Mouse (Mus musculus) embryonic facial prominence, embryonic 11.5 days (tissue): ENCODE results near the gene C2cd3. TPM values are rescaled to one million over a fixed set of nuclear protein-coding genes. Genes with fewer than 3 reads are reported as not detected.

ENCODE experiments used
- ATAC-seq: fragments of 200-750 bp; cut with Nextera tagmentation; replicated peaks from 2 replicates; pipeline ENCODE4 v1.8.0; 2017; ENCODE audit warnings: low read depth; ENCODE audit not compliant: insufficient number of reproducible peaks, low FRiP score, low TSS enrichment
- DNase-seq: peaks from one replicate; pipeline ENCODE4 v3.0.0-alpha.2; 2015; ENCODE audit warnings: low spot score
- H3K27ac ChIP-seq: fragments of 300-500 bp; sonication (generic); replicated peaks from 2 replicates; pipeline ENCODE4 v1.5.1; 2014; ENCODE audit warnings: mild to moderate bottlenecking, low read depth, low read length, control low read depth
- H3K27me3 ChIP-seq: fragments of 300-500 bp; sonication (generic); 2 replicates; pipeline ENCODE4 v1.6.1; 2014; ENCODE audit warnings: mild to moderate bottlenecking, low read length, moderate library complexity, mixed read lengths; ENCODE audit not compliant: control insufficient read depth, insufficient read depth
- H3K36me3 ChIP-seq: fragments of 300-500 bp; sonication (generic); replicated peaks from 2 replicates; pipeline ENCODE4 v1.6.1; 2014; ENCODE audit warnings: low read depth, mild to moderate bottlenecking, low read length, moderate library complexity, mixed read lengths; ENCODE audit not compliant: control insufficient read depth, insufficient read depth
- H3K4me1 ChIP-seq: fragments of 300-500 bp; sonication (generic); 2 replicates; pipeline ENCODE4 v1.6.1; 2014; ENCODE audit warnings: low read length, mixed read lengths; ENCODE audit not compliant: control insufficient read depth, insufficient read depth
- H3K4me2 ChIP-seq: fragments of 300-500 bp; sonication (generic); 2 replicates; pipeline ENCODE4 v1.6.1; 2014; ENCODE audit warnings: low read depth, mild to moderate bottlenecking, control low read depth, low read length, moderate library complexity
- H3K4me3 ChIP-seq: fragments of 300-500 bp; sonication (generic); 2 replicates; pipeline ENCODE4 v1.5.1; 2014; ENCODE audit warnings: low read depth, low read length, control low read depth
- H3K9ac ChIP-seq: fragments of 300-500 bp; sonication (generic); replicated peaks from 2 replicates; pipeline ENCODE4 v1.6.1; 2014; ENCODE audit warnings: mild to moderate bottlenecking, control low read depth, low read length
- H3K9me3 ChIP-seq: fragments of 300-500 bp; sonication (generic); replicated peaks from 2 replicates; pipeline ENCODE4 v1.6.1; 2016; ENCODE audit warnings: mild to moderate bottlenecking, low read length, inconsistent platforms, mixed read lengths; ENCODE audit not compliant: control insufficient read depth
- whole genome bisulfite sequencing: fragments of 180-500 bp; shearing (Covaris S2); extraction: QIAGEN DNeasy Blood & Tissue Kit; methylation state at CpG from one replicate; pipeline ENCODE4 v1.1.7; 2014; 5-methylcytosine and 5-hydroxymethylcytosine counted together
- polyA plus RNA-seq: library from polyadenylated mRNA; unstranded; fragments of >200 nt; fragmentation: Nextera tagmentation; extraction: Ambion mirVana; gene quantifications from 2 replicates; pipeline ENCODE4 v1.2.1, GENCODE M21; 2014

C2cd3 gene
- polyA plus RNA-seq, 1 experiment from 2014 or later = 32.4 TPM

GRCm38 (mm10) chr7:100495581-100496251, 123.7 kb downstream of the C2cd3 start:
- Histone ChIP-seq H3K27me3 (no peaks in the 10 kb centered on the region), H3K9ac (peak overlapping the region; percentile 29), H3K9me3 (no peaks in the 10 kb centered on the region), H3K4me3 (no peak overlapping the region), H3K4me1 (peaks cover 10% of the 10 kb centered on the region), H3K36me3 (peaks cover 3% of the 10 kb centered on the region; the same call in 1 of the 2 replicates), H3K4me2 (peak overlapping the region; percentile 38), H3K27ac (peak overlapping the region; percentile 78)
- ATAC-seq = peak; percentile 63
- 23% methylated on average over 11 of the region's 11 CpGs for WGBS
- DNase-seq = peak; percentile 77

GRCm38 (mm10) chr7:100496371-100496770, 124.3 kb downstream of the C2cd3 start:
- Histone ChIP-seq H3K4me2 (no peak overlapping the region; the same call in 1 of the 2 replicates), H3K27me3 (no peaks in the 10 kb centered on the region), H3K27ac (no peak overlapping the region), H3K4me3 (no peak overlapping the region), H3K4me1 (peaks cover 10% of the 10 kb centered on the region), H3K9me3 (no peaks in the 10 kb centered on the region), H3K9ac (no peak overlapping the region), H3K36me3 (peaks cover 3% of the 10 kb centered on the region; the same call in 1 of the 2 replicates)
- DNase-seq = no peak
- WGBS = 78% methylated on average over 6 of the region's 6 CpGs
- no peak for ATAC-seq

- Histone ChIP-seq H3K27ac (no peak overlapping the region), H3K9me3 (no peaks in the 10 kb centered on the region), H3K27me3 (no peaks in the 10 kb centered on the region), H3K9ac (no peak overlapping the region), H3K4me2 (no peak overlapping the region), H3K36me3 (peaks cover 3% of the 10 kb centered on the region; the same call in 1 of the 2 replicates), H3K4me3 (no peak overlapping the region), H3K4me1 (peaks cover 10% of the 10 kb centered on the region)
- WGBS = 95% methylated on average over 9 of the region's 9 CpGs
- no peak for ATAC-seq
- DNase-seq = no peak
Measured at GRCm38 (mm10) chr7:100496791-100497190, 124.8 kb downstream of the C2cd3 start.

GRCm38 (mm10) chr7:100497402-100497801, 125.4 kb downstream of the C2cd3 start:
- H3K4me2 ChIP-seq = no peak overlapping the region
- H3K27me3 ChIP-seq = no peaks in the 10 kb centered on the region
- H3K9ac ChIP-seq = no peak overlapping the region
- no peak overlapping the region for H3K27ac ChIP-seq
- ATAC-seq = no peak
- no peaks in the 10 kb centered on the region for H3K9me3 ChIP-seq
- H3K36me3 ChIP-seq = peaks cover 3% of the 10 kb centered on the region; the same call in 1 of the 2 replicates
- WGBS = 91% methylated on average over 4 of the region's 4 CpGs
- no peak for DNase-seq
- peaks cover 10% of the 10 kb centered on the region for H3K4me1 ChIP-seq
- H3K4me3 ChIP-seq = no peak overlapping the region

GRCm38 (mm10) chr7:100497982-100498381, 125.9 kb downstream of the C2cd3 start:
- DNase-seq (no peak), ATAC-seq (no peak)
- peaks cover 3% of the 10 kb centered on the region; the same call in 1 of the 2 replicates for H3K36me3 ChIP-seq
- no peak overlapping the region for H3K4me3 ChIP-seq
- 89% methylated on average over 13 of the region's 13 CpGs for WGBS
- no peaks in the 10 kb centered on the region for H3K27me3 ChIP-seq
- no peak overlapping the region for H3K27ac ChIP-seq
- H3K9me3 ChIP-seq = no peaks in the 10 kb centered on the region
- no peak overlapping the region for H3K4me2 ChIP-seq
- H3K9ac ChIP-seq = no peak overlapping the region
- peaks cover 7% of the 10 kb centered on the region for H3K4me1 ChIP-seq

- ATAC-seq = no peak
- Histone ChIP-seq H3K36me3 (peaks cover 3% of the 10 kb centered on the region; the same call in 1 of the 2 replicates), H3K9me3 (no peaks in the 10 kb centered on the region), H3K4me2 (no peak overlapping the region), H3K4me1 (peaks cover 7% of the 10 kb centered on the region; the same call in 1 of the 2 replicates), H3K9ac (no peak overlapping the region), H3K27me3 (no peaks in the 10 kb centered on the region), H3K4me3 (no peak overlapping the region), H3K27ac (no peak overlapping the region)
- DNase-seq = no peak
Measured at GRCm38 (mm10) chr7:100499465-100499864, 127.4 kb downstream of the C2cd3 start.

GRCm38 (mm10) chr7:100500276-100500977, 128.4 kb downstream of the C2cd3 start:
- H3K27me3 ChIP-seq = no peaks in the 10 kb centered on the region
- 75% methylated on average over 16 of the region's 16 CpGs for WGBS
- peaks cover 4% of the 10 kb centered on the region; the same call in 1 of the 2 replicates for H3K4me1 ChIP-seq
- H3K27ac ChIP-seq = no peak overlapping the region
- no peaks in the 10 kb centered on the region for H3K9me3 ChIP-seq
- ATAC-seq (no peak), DNase-seq (no peak)
- H3K4me3 ChIP-seq = no peak overlapping the region
- peaks cover 3% of the 10 kb centered on the region; the same call in 1 of the 2 replicates for H3K36me3 ChIP-seq
- H3K9ac ChIP-seq = no peak overlapping the region
- H3K4me2 ChIP-seq = no peak overlapping the region
